Mouse (Mus musculus) stomach, embryonic 16.5 days (tissue): Measurements from ENCODE around the gene Baiap3. TPM values are rescaled to one million over a fixed set of nuclear protein-coding genes. Genes with fewer than 3 reads are reported as not detected.

ENCODE experiments used
- ATAC-seq: fragments of 200-750 bp; cut with Nextera tagmentation; 2 replicates; pipeline ENCODE4 v1.8.0; 2017; ENCODE audit warnings: moderate number of reproducible peaks, moderate TSS enrichment; ENCODE audit not compliant: insufficient read depth, low FRiP score
- H3K27ac ChIP-seq: fragments of 300-500 bp; sonication (generic); 2 replicates; pipeline ENCODE4 v1.5.1; 2014; ENCODE audit warnings: low read length
- H3K27me3 ChIP-seq: fragments of 300-500 bp; sonication (generic); 2 replicates; pipeline ENCODE4 v1.6.1; 2014; ENCODE audit warnings: low read length, control low read depth, mixed read lengths; ENCODE audit not compliant: control insufficient read depth, insufficient read depth
- H3K36me3 ChIP-seq: fragments of 300-500 bp; sonication (generic); 2 replicates; pipeline ENCODE4 v1.6.1; 2014; ENCODE audit warnings: low read length; ENCODE audit not compliant: control insufficient read depth, insufficient read depth
- H3K4me1 ChIP-seq: fragments of 300-500 bp; sonication (generic); 2 replicates; pipeline ENCODE4 v1.6.1; 2014; ENCODE audit warnings: low read length, control low read depth, mixed read lengths; ENCODE audit not compliant: control insufficient read depth, insufficient read depth
- H3K4me2 ChIP-seq: fragments of 300-500 bp; sonication (generic); 2 replicates; pipeline ENCODE4 v1.6.1; 2014; ENCODE audit warnings: low read depth, low read length, mixed read lengths
- H3K4me3 ChIP-seq: fragments of 300-500 bp; sonication (generic); replicated peaks from 2 replicates; pipeline ENCODE4 v1.5.1; 2014; ENCODE audit warnings: mild to moderate bottlenecking, low read length
- H3K9ac ChIP-seq: fragments of 300-500 bp; sonication (generic); 2 replicates; pipeline ENCODE4 v1.6.1; 2014; ENCODE audit warnings: low read length
- H3K9me3 ChIP-seq: fragments of 300-500 bp; sonication (generic); replicated peaks from 2 replicates; pipeline ENCODE4 v1.6.1; 2016; ENCODE audit warnings: low read length, control low read depth; ENCODE audit not compliant: control insufficient read depth
- WGBS: fragments of 180-500 bp; shearing (Covaris S2); extraction: QIAGEN DNeasy Blood & Tissue Kit; methylation state at CpG from one replicate; pipeline ENCODE4 v1.1.7; 2014; 5-methylcytosine and 5-hydroxymethylcytosine counted together
- polyA plus RNA-seq: library from polyadenylated mRNA; unstranded; fragments of >200 nt; fragmentation: Nextera tagmentation; extraction: Ambion mirVana; gene quantifications from 2 replicates; pipeline ENCODE4 v1.2.1, GENCODE M21; 2015

Gene Baiap3
- 4.3 and 5.2 TPM in 2 replicates for polyA plus RNA-seq

DNA sequence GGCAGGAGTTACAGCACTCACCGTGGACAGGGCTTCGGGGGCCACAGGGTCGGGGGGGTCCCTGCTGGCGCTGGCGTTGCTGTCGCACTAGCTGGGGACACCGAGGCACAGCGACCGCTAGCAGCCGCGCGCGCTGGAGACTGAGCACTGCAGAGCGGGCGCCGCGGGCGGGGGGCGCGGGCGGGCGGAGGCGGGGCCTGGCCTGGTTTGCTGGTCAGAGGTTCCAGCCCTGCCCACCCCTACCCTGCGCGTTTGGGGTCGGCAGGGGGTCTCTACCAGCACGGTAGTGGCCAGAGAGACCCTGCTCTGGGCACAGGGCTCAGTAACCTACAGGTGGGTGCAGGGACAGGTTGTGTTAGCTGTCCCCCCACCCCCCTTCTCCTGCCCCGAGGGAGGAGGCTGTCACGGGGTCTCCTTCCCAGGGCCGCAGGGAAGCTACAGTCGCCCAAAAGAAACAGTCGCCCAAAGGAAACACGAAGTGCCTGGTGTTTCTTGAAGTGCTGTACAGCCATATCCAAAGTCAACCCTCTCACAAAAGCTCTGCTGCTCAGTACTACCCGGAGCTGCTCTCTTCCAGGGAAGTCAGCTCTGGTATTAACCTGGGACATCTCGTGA lies at the start of gene Baiap3:
Gene Baiap3, minus strand, starts transcription at position 225 of the 615 bp plus-strand sequence.
- ATAC-seq = peak; percentile 39; the same call in 1 of the 2 replicates
- H3K9me3 ChIP-seq = no peaks in the 10 kb centered on the region
- H3K4me3 ChIP-seq = peak within 1 kb of the TSS; percentile 44
- WGBS = 4% methylated on average over 34 of the region's 35 CpGs
- H3K27ac ChIP-seq = no peak within 1 kb of the TSS
- peaks cover 15% of the 10 kb centered on the region; the same call in 1 of the 2 replicates for H3K4me1 ChIP-seq
- no peaks in the 10 kb centered on the region for H3K36me3 ChIP-seq
- peaks cover 5% of the 10 kb centered on the region; the same call in 1 of the 2 replicates for H3K27me3 ChIP-seq
- H3K4me2 ChIP-seq = peak within 1 kb of the TSS; percentile 64
- peak within 1 kb of the TSS; percentile 64 for H3K9ac ChIP-seq

GRCm38 (mm10) chr17:25298094-25298493 lies 41.9 kb upstream of the Baiap3 start, which contains the start of gene Prss34:
TSS of gene Prss34 (plus strand) at chr17:25298394.
- no peak for ATAC-seq
- no peak within 1 kb of the TSS for H3K4me2 ChIP-seq
- no peaks in the 10 kb centered on the region for H3K36me3 ChIP-seq
- no peak within 1 kb of the TSS for H3K4me3 ChIP-seq
- no peak within 1 kb of the TSS for H3K9ac ChIP-seq
- no peaks in the 10 kb centered on the region for H3K27me3 ChIP-seq
- H3K4me1 ChIP-seq = no peaks in the 10 kb centered on the region
- H3K27ac ChIP-seq = no peak within 1 kb of the TSS
- WGBS = 76% methylated on average over 5 of the region's 5 CpGs
- H3K9me3 ChIP-seq = no peaks in the 10 kb centered on the region

DNA sequence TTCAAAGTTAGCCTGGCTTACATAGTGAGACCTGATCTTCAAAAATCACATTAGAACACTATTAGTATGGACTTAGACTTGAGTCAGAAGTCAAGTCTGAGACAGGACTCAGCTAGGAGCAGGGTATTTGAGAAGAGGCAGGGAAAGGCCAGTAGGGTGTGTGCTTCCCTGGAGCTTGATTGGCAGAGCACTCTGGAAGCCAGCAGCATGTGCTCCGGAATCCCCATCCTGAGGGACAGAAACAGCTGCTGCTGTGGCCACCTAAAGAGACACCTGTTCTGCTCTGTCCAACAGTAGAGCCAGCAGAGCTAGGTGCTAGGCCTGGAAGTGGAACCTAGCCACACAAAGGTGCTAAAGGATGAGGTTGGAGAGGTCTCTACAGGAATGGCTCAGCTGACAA lies 37.9 kb upstream of the Baiap3 start:
- WGBS = 42% methylated on average over 1 of the region's 1 CpGs
- Histone ChIP-seq H3K27me3 (no peaks in the 10 kb centered on the region), H3K9ac (no peak overlapping the region), H3K4me2 (no peak overlapping the region), H3K4me1 (no peaks in the 10 kb centered on the region), H3K4me3 (no peak overlapping the region), H3K27ac (no peak overlapping the region), H3K36me3 (no peaks in the 10 kb centered on the region), H3K9me3 (no peaks in the 10 kb centered on the region)
- no peak for ATAC-seq

- no peak overlapping the region for H3K9ac ChIP-seq
- H3K4me1 ChIP-seq = no peaks in the 10 kb centered on the region
- no peaks in the 10 kb centered on the region for H3K27me3 ChIP-seq
- H3K27ac ChIP-seq = no peak overlapping the region
- ATAC-seq = no peak
- 56% methylated on average over 5 of the region's 5 CpGs for WGBS
- no peaks in the 10 kb centered on the region for H3K36me3 ChIP-seq
- H3K4me2 ChIP-seq = no peak overlapping the region
- H3K4me3 ChIP-seq = no peak overlapping the region
- H3K9me3 ChIP-seq = no peaks in the 10 kb centered on the region
Measured at GRCm38 (mm10) chr17:25293495-25293894, 37.3 kb upstream of the Baiap3 start.

DNA sequence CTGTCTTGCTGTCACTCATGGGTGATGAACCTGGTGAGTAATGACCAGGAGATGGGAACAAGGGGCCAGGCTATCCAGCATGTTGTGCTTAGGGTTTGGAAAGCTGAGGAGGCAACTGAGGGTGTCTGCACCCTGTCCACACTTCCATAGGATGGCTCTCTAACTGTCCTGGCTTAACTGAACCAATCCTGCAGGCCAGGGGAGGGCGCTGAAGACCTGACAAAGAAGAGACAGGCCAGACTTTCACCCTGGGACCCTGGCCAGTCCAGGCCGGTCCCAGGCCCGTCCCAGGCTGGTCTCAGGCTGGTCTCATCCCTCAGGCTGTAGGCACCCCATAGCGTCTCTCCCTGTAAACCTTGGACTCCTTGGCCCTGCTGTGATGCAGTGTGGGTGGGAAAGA lies 34.2 kb upstream of the Baiap3 start:
- Histone ChIP-seq H3K4me2 (no peak overlapping the region), H3K4me3 (no peak overlapping the region), H3K27ac (no peak overlapping the region), H3K9ac (no peak overlapping the region), H3K36me3 (no peaks in the 10 kb centered on the region), H3K9me3 (no peaks in the 10 kb centered on the region), H3K27me3 (no peaks in the 10 kb centered on the region), H3K4me1 (no peaks in the 10 kb centered on the region)
- no peak for ATAC-seq
- WGBS = 19% methylated on average over 4 of the region's 4 CpGs

- no peak overlapping the region for H3K27ac ChIP-seq
- H3K4me2 ChIP-seq = no peak overlapping the region
- 19% methylated on average over 4 of the region's 4 CpGs for WGBS
- H3K4me3 ChIP-seq = no peak overlapping the region
- no peak for ATAC-seq
- no peaks in the 10 kb centered on the region for H3K36me3 ChIP-seq
- H3K9ac ChIP-seq = no peak overlapping the region
- H3K9me3 ChIP-seq = no peaks in the 10 kb centered on the region
- no peaks in the 10 kb centered on the region for H3K4me1 ChIP-seq
- H3K27me3 ChIP-seq = no peaks in the 10 kb centered on the region
Measured at GRCm38 (mm10) chr17:25288842-25289241, 32.7 kb upstream of the Baiap3 start.

DNA sequence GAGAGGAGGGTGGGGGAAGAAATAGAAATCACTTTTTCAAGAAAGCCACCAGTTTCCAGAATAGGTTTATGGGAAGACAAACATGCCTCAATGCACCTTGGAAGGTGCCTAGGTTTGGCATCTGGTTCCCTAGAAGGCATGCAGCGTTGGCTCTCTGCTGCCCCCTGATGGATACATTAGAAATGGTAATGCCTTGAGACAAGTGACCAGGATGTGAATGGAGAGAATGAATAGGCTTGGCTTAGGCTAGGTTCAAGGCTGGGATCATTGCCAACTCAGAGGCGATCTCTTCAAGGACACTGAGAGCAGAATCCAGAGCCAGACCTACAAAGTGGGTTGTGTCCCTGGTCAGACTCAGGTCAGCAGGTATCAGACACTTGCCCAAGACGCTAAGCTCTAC lies 28.9 kb upstream of the Baiap3 start:
- Histone ChIP-seq H3K36me3 (no peaks in the 10 kb centered on the region), H3K9me3 (no peaks in the 10 kb centered on the region), H3K27ac (no peak overlapping the region), H3K9ac (no peak overlapping the region), H3K4me3 (no peak overlapping the region), H3K4me2 (no peak overlapping the region), H3K27me3 (no peaks in the 10 kb centered on the region), H3K4me1 (peaks cover 3% of the 10 kb centered on the region; the same call in 1 of the 2 replicates)
- no peak for ATAC-seq
- WGBS = 22% methylated on average over 3 of the region's 3 CpGs

- H3K27ac ChIP-seq = no peak overlapping the region
- no peaks in the 10 kb centered on the region for H3K27me3 ChIP-seq
- H3K9ac ChIP-seq = no peak overlapping the region
- WGBS = 33% methylated on average over 11 of the region's 11 CpGs
- H3K4me2 ChIP-seq = peak overlapping the region; percentile 32; the same call in 1 of the 2 replicates
- no peak overlapping the region for H3K4me3 ChIP-seq
- H3K9me3 ChIP-seq = no peaks in the 10 kb centered on the region
- no peaks in the 10 kb centered on the region for H3K36me3 ChIP-seq
- peaks cover 3% of the 10 kb centered on the region; the same call in 1 of the 2 replicates for H3K4me1 ChIP-seq
- ATAC-seq = no peak
Measured at GRCm38 (mm10) chr17:25282133-25282532, 26.0 kb upstream of the Baiap3 start.

GRCm38 (mm10) chr17:25275833-25276232 lies 19.7 kb upstream of the Baiap3 start:
- Histone ChIP-seq H3K27me3 (no peaks in the 10 kb centered on the region), H3K9me3 (no peaks in the 10 kb centered on the region), H3K4me2 (no peak overlapping the region), H3K4me1 (peaks cover 13% of the 10 kb centered on the region), H3K36me3 (no peaks in the 10 kb centered on the region), H3K9ac (no peak overlapping the region), H3K4me3 (no peak overlapping the region), H3K27ac (no peak overlapping the region)
- no peak for ATAC-seq
- 94% methylated on average over 3 of the region's 3 CpGs for WGBS
